Mouse (Mus musculus) midbrain, postnatal 0 days (tissue): ENCODE data around the gene Sav1. TPM values are rescaled to one million over a fixed set of nuclear protein-coding genes. Genes with fewer than 3 reads are reported as not detected.

ENCODE experiments used
- ATAC-seq: fragments of 200-750 bp; cut with Nextera tagmentation; 2 replicates; pipeline ENCODE4 v1.8.0; 2017; ENCODE audit warnings: moderate number of reproducible peaks, mild to moderate bottlenecking, moderate TSS enrichment, moderate library complexity; ENCODE audit not compliant: low FRiP score
- DNase-seq: peaks from one replicate; pipeline ENCODE4 v3.0.0-alpha.2; 2015; ENCODE audit warnings: low spot score
- H3K27ac ChIP-seq: fragments of 300-500 bp; sonication (generic); 2 replicates; pipeline ENCODE4 v1.5.1; 2014; ENCODE audit warnings: low read depth, mild to moderate bottlenecking, low read length, mixed read lengths
- H3K27me3 ChIP-seq: fragments of 300-500 bp; sonication (generic); 2 replicates; pipeline ENCODE4 v1.6.1; 2014; ENCODE audit warnings: low read length, control low read depth, mixed read lengths; ENCODE audit not compliant: insufficient read depth
- H3K36me3 ChIP-seq: fragments of 300-500 bp; sonication (generic); 2 replicates; pipeline ENCODE4 v1.6.1; 2014; ENCODE audit warnings: low read length, control low read depth, mixed read lengths; ENCODE audit not compliant: insufficient read depth
- H3K4me1 ChIP-seq: fragments of 300-500 bp; sonication (generic); 2 replicates; pipeline ENCODE4 v1.6.1; 2014; ENCODE audit warnings: mild to moderate bottlenecking, control low read depth, antibody characterized with exemption, low read length, mixed read lengths; ENCODE audit not compliant: insufficient read depth
- H3K4me2 ChIP-seq: fragments of 300-500 bp; sonication (generic); 2 replicates; pipeline ENCODE4 v1.6.1; 2014; ENCODE audit warnings: low read depth, mild to moderate bottlenecking, low read length, mixed read lengths; ENCODE audit not compliant: poor library complexity, severe bottlenecking
- H3K4me3 ChIP-seq: fragments of 300-500 bp; sonication (generic); 2 replicates; pipeline ENCODE4 v1.5.1; 2014; ENCODE audit warnings: low read depth, mild to moderate bottlenecking, low read length, moderate library complexity
- H3K9ac ChIP-seq: fragments of 300-500 bp; sonication (generic); replicated peaks from 2 replicates; pipeline ENCODE4 v1.6.1; 2014; ENCODE audit warnings: mild to moderate bottlenecking, low read length, moderate library complexity, mixed read lengths; ENCODE audit not compliant: poor library complexity, severe bottlenecking
- H3K9me3 ChIP-seq: fragments of 300-500 bp; sonication (generic); 2 replicates; pipeline ENCODE4 v1.6.1; 2016; ENCODE audit warnings: low read length, control low read depth
- CTCF ChIP-seq: IDR thresholded peaks from 2 replicates; pipeline ENCODE4 v1.5.1; 2016; ENCODE audit warnings: antibody characterized with exemption, mild to moderate bottlenecking
- WGBS: fragments of 180-500 bp; shearing (Covaris S2); extraction: QIAGEN DNeasy Blood & Tissue Kit; methylation state at CpG from one replicate; pipeline ENCODE4 v1.1.7; 2014; 5-methylcytosine and 5-hydroxymethylcytosine counted together
- polyA plus RNA-seq: library from polyadenylated mRNA; unstranded; fragments of >200 nt; fragmentation: Nextera tagmentation; extraction: Ambion mirVana; gene quantifications from 2 replicates; pipeline ENCODE4 v1.2.1, GENCODE M21; 2015
- total RNA-seq: library from RNA; depleted of rRNA; stranded (reverse); fragments of >200 nt; gene quantifications from 2 replicates; pipeline ENCODE4 v1.2.3, GENCODE M21; 2014

Gene Sav1
- total and polyA plus RNA-seq, 2 experiments from 2014 or later = 1.9 to 17.8 TPM

GRCm38 (mm10) chr12:69985546-69985945 lies 1.3 kb downstream of the Sav1 start:
- H3K4me2 ChIP-seq = peak overlapping the region; percentile 83
- no peak overlapping the region for H3K9ac ChIP-seq

GRCm38 (mm10) chr12:69982874-69983273 lies 3.9 kb downstream of the Sav1 start:
- DNase-seq (no peak), ATAC-seq (no peak)
- no peaks in the 10 kb centered on the region for H3K27me3 ChIP-seq
- WGBS = 68% methylated on average over 5 of the region's 5 CpGs
- H3K27ac ChIP-seq = no peak overlapping the region
- H3K4me1 ChIP-seq = no peaks in the 10 kb centered on the region
- no peak overlapping the region for H3K4me3 ChIP-seq
- TF ChIP-seq CTCF = peak; percentile 45
- no peak overlapping the region for H3K9ac ChIP-seq
- no peak overlapping the region for H3K4me2 ChIP-seq
- peaks cover 6% of the 10 kb centered on the region; the same call in 1 of the 2 replicates for H3K36me3 ChIP-seq
- no peaks in the 10 kb centered on the region for H3K9me3 ChIP-seq

More at GRCm38 (mm10) chr12:69985546-69985945, 1.3 kb downstream of the Sav1 start:
- no peaks in the 10 kb centered on the region for H3K27me3 ChIP-seq
- DNase-seq = no peak
- peak overlapping the region; percentile 96 for H3K4me3 ChIP-seq
- 26% methylated on average over 4 of the region's 4 CpGs for WGBS
- H3K27ac ChIP-seq = no peak overlapping the region
- H3K36me3 ChIP-seq = peaks cover 4% of the 10 kb centered on the region; the same call in 1 of the 2 replicates
- no peaks in the 10 kb centered on the region for H3K9me3 ChIP-seq
- H3K4me1 ChIP-seq = no peaks in the 10 kb centered on the region
- no peak for ATAC-seq
- TF ChIP-seq CTCF = no peak

- WGBS = 67% methylated on average over 9 of the region's 9 CpGs
- Histone ChIP-seq H3K27me3 (no peaks in the 10 kb centered on the region), H3K9ac (no peak overlapping the region), H3K9me3 (no peaks in the 10 kb centered on the region), H3K4me1 (no peaks in the 10 kb centered on the region), H3K27ac (no peak overlapping the region), H3K36me3 (peaks cover 7% of the 10 kb centered on the region; the same call in 1 of the 2 replicates), H3K4me2 (no peak overlapping the region), H3K4me3 (no peak overlapping the region)
- DNase-seq = no peak
- no peak for TF ChIP-seq CTCF
- ATAC-seq = no peak
Observed at GRCm38 (mm10) chr12:69977376-69977998, 9.3 kb downstream of the Sav1 start.

GRCm38 (mm10) chr12:69976688-69977087 lies 10.1 kb downstream of the Sav1 start:
- Histone ChIP-seq H3K4me1 (no peaks in the 10 kb centered on the region), H3K36me3 (peaks cover 11% of the 10 kb centered on the region; the same call in 1 of the 2 replicates), H3K4me3 (no peak overlapping the region), H3K9ac (no peak overlapping the region), H3K4me2 (no peak overlapping the region), H3K27ac (no peak overlapping the region), H3K27me3 (no peaks in the 10 kb centered on the region), H3K9me3 (no peaks in the 10 kb centered on the region)
- 88% methylated on average over 6 of the region's 6 CpGs for WGBS
- ATAC-seq = no peak
- no peak for DNase-seq
- no peak for TF ChIP-seq CTCF

- Histone ChIP-seq H3K36me3 (peaks cover 14% of the 10 kb centered on the region; the same call in 1 of the 2 replicates), H3K27ac (no peak overlapping the region), H3K9ac (no peak overlapping the region), H3K4me3 (no peak overlapping the region), H3K4me2 (no peak overlapping the region), H3K27me3 (no peaks in the 10 kb centered on the region), H3K9me3 (no peaks in the 10 kb centered on the region), H3K4me1 (no peaks in the 10 kb centered on the region)
- DNase-seq = no peak
- TF ChIP-seq CTCF = no peak
- no peak for ATAC-seq
Observed at GRCm38 (mm10) chr12:69973666-69974065, 13.1 kb downstream of the Sav1 start.

GRCm38 (mm10) chr12:69968154-69968553 lies 18.6 kb downstream of the Sav1 start:
- 72% methylated on average over 5 of the region's 5 CpGs for WGBS
- no peak for TF ChIP-seq CTCF
- DNase-seq = peak; percentile 52
- H3K4me3 ChIP-seq = no peak overlapping the region
- H3K27me3 ChIP-seq = no peaks in the 10 kb centered on the region
- peaks cover 29% of the 10 kb centered on the region for H3K36me3 ChIP-seq
- no peak overlapping the region for H3K27ac ChIP-seq
- H3K4me2 ChIP-seq = no peak overlapping the region
- no peak for ATAC-seq
- no peak overlapping the region for H3K9ac ChIP-seq
- no peaks in the 10 kb centered on the region for H3K4me1 ChIP-seq
- no peaks in the 10 kb centered on the region for H3K9me3 ChIP-seq
